Comparison of ENCODE assay signal across 15 mouse cellular contexts in the genomic region with DNA sequence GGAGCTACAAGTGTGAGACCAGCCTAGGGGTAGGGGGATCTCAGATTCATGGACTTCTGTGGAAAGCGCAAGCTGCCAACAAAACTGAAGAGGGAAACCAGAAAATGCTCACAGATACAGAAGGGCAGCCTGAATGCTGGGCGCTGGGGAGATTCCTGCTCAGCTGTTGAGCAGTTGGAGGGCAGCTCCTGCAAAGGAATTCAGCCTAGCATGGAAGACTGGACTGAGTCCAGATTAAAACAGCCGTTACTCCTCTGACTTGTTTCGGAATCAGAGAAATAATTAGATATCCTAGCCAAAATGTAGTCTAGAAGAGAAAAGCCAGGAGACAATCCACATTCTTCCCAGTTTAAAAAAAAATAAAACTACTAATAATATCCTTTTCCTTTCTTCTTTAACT.
DNase-seq lines count a peak whose midpoint lies in the region; ATAC-seq and TF ChIP-seq lines count a peak whose summit lies in the region.
"Had no signal": no experiment of that assay in that cellular context is flagged by ENCODE, and none has a peak within 500 bp of the region (broad histone marks: within the 10 kb centered on the region; RNA-seq: fewer than 3 reads in every experiment).

No protein-coding gene starts in this region.

- no peak overlapping the region for H3K9ac ChIP-seq in kidney, postnatal 0 days (ENCODE audit: low read depth, low read length)
- H3K9ac ChIP-seq: forebrain, embryonic 12.5 days; liver, embryonic 14.5 days; neural tube, embryonic 12.5 days had no signal

- intact Hi-C loops in left cerebral cortex, postnatal 14 days (cut with DNase I) = no loop called here

- 60% methylated on average over 4 of the region's 4 CpGs for WGBS in kidney, postnatal 0 days

- no peaks in the 10 kb centered on the region for H3K4me1 ChIP-seq in kidney, postnatal 0 days (replicated peaks; ENCODE audit: insufficient read depth, low read length)
- H3K4me1 ChIP-seq: forebrain, embryonic 12.5 days; neural tube, embryonic 12.5 days had no signal

- H3K9me3 ChIP-seq in kidney, postnatal 0 days (replicated peaks; ENCODE audit: low read length) = no peaks in the 10 kb centered on the region
- H3K9me3 ChIP-seq: forebrain, embryonic 12.5 days; neural tube, embryonic 12.5 days had no signal

- TF ChIP-seq CTCF in kidney, postnatal 0 days (IDR thresholded peaks at IDR 0.05; ENCODE audit: low read depth) = no peak

- ATAC-seq in cerebellum, adult (ENCODE audit: insufficient number of reproducible peaks, low FRiP score, low TSS enrichment) = no peak
- no peak for ATAC-seq in kidney, postnatal 0 days (replicated peaks; ENCODE audit: low FRiP score, low read depth)

- H3K27me3 ChIP-seq in kidney, postnatal 0 days (ENCODE audit: insufficient read depth, low read length) = no peaks in the 10 kb centered on the region
- H3K27me3 ChIP-seq: forebrain, embryonic 12.5 days; neural tube, embryonic 12.5 days had no signal

- H3K36me3 ChIP-seq in kidney, postnatal 0 days (ENCODE audit: insufficient read depth, low read length) = no peaks in the 10 kb centered on the region
- H3K36me3 ChIP-seq: forebrain, embryonic 12.5 days; neural tube, embryonic 12.5 days had no signal

- no peak overlapping the region for H3K27ac ChIP-seq in kidney, postnatal 0 days
- H3K27ac ChIP-seq: forebrain, embryonic 12.5 days; liver, embryonic 14.5 days; neural tube, embryonic 12.5 days had no signal

- H3K4me2 ChIP-seq in kidney, postnatal 0 days (ENCODE audit: low read length) = no peak overlapping the region
- H3K4me2 ChIP-seq: forebrain, embryonic 12.5 days; midbrain, embryonic 11.5 days; neural tube, embryonic 12.5 days had no signal

- DNase-seq in cerebellum, postnatal 25 days = peak; percentile 6 to 7
- peak; percentile 21 for DNase-seq in kidney, postnatal 0 days (ENCODE audit: low spot score)
- DNase-seq in kidney, adult 18-20 months = no peak
- DNase-seq in urinary bladder, postnatal 14 days (ENCODE audit: low spot score) = peak; percentile 12
- no peak for DNase-seq in urinary bladder, adult 2 months (ENCODE audit: low spot score)
- no peak for DNase-seq in left cerebral cortex, postnatal 14 days (ENCODE audit: low spot score in 2 of 2)
- DNase-seq in embryo, embryonic 9.5 days (ENCODE audit: extremely low spot score) = no peak
- DNase-seq: embryo, embryonic 11 days; right cerebral cortex, postnatal 25 days; thymus, adult 18-20 months had no signal

- H3K4me3 ChIP-seq in kidney, postnatal 0 days (replicated peaks; ENCODE audit: low read depth, low read length) = no peak overlapping the region
- H3K4me3 ChIP-seq: forebrain, embryonic 12.5 days; neural tube, embryonic 12.5 days had no signal

Comparison
In these comparisons a context has a peak if more than half of its experiments do, and no peak if none do; other contexts are left out.
1. DNase-seq: peak in cerebellum, postnatal 25 days (2 of 2), kidney, postnatal 0 days (single experiment) and urinary bladder, postnatal 14 days (single experiment); none in kidney, adult 18-20 months (single experiment), urinary bladder, adult 2 months (single experiment), left cerebral cortex, postnatal 14 days (0 of 2) and embryo, embryonic 9.5 days (single experiment).